Mouse (Mus musculus): ENCODE measurements around the gene Spaca4.

- TF ChIP-seq GATA1 (IDR thresholded peaks at IDR 0.05; ENCODE audit: low read length) (no peak), TAL1 (IDR thresholded peaks at IDR 0.05; ENCODE audit: low read length) (no peak)
Measured at GRCm38 (mm10) chr7:45709036-45709435, 16.6 kb downstream of the Spaca4 start.
